Mouse (Mus musculus) kidney, adult 2 months (tissue): ENCODE data around the gene Dusp2.

ENCODE experiments used
- CTCF ChIP-seq: fragments of 200-500 bp; conservative IDR thresholded peaks from 2 replicates; pipeline ENCODE4 v1.5.1; 2011; ENCODE audit warnings: low read depth, mild to moderate bottlenecking, control low read depth, low read length, moderate library complexity, mixed read lengths; ENCODE audit not compliant: insufficient read depth, insufficient read length
- POLR2A ChIP-seq: fragments of 200-500 bp; IDR thresholded peaks from one replicate; pipeline ENCODE4 v1.6.1; 2011; ENCODE audit warnings: low read depth, low read length, control low read depth

GRCm38 (mm10) chr2:127297001-127297805, 38.8 kb upstream of the Dusp2 start:
- no peak for TF ChIP-seq CTCF
- no peak for TF ChIP-seq POLR2A
